Mouse (Mus musculus) right cerebral cortex, postnatal 14 days (tissue): Measurements from ENCODE around the gene Glt8d2.
A peak's percentile ranks its signal among the peaks of the same experiment; 100 is the strongest.

ENCODE experiments used
- DNase-seq: peaks from one replicate; pipeline ENCODE4 v3.0.0; 2022

Glt8d2 gene

GRCm38 (mm10) chr10:82690494-82690893 is at the start of gene Glt8d2:
Gene Glt8d2, minus strand, starts transcription at chr10:82690650.
- peak; percentile 41 for DNase-seq

- DNase-seq, result peak; percentile 34
Measured at GRCm38 (mm10) chr10:82699296-82699941, 9.0 kb upstream of the Glt8d2 start.

- DNase-seq, result peak; percentile 89
Measured at GRCm38 (mm10) chr10:82698712-82699261, 8.3 kb upstream of the Glt8d2 start.

GRCm38 (mm10) chr10:82697305-82697898 is 7.0 kb upstream of the Glt8d2 start:
- DNase-seq, result no peak

GRCm38 (mm10) chr10:82696453-82697079 is 6.1 kb upstream of the Glt8d2 start:
- DNase-seq, result no peak

GRCm38 (mm10) chr10:82695956-82696355 is 5.5 kb upstream of the Glt8d2 start, which contains the start of gene Hcfc2:
Gene Hcfc2, plus strand, starts transcription at chr10:82696160.
- no peak for DNase-seq

GRCm38 (mm10) chr10:82689681-82690211 is 704 bp downstream of the Glt8d2 start:
- no peak for DNase-seq

GRCm38 (mm10) chr10:82685440-82685839 is 5.0 kb downstream of the Glt8d2 start:
- no peak for DNase-seq

- DNase-seq, result no peak
Measured at GRCm38 (mm10) chr10:82681639-82682038, 8.8 kb downstream of the Glt8d2 start.

- no peak for DNase-seq
Measured at GRCm38 (mm10) chr10:82680769-82681168, 9.7 kb downstream of the Glt8d2 start.

- DNase-seq, result peak; percentile 42
Measured at GRCm38 (mm10) chr10:82676949-82677348, 13.5 kb downstream of the Glt8d2 start.

- no peak for DNase-seq
Measured at GRCm38 (mm10) chr10:82670205-82670604, 20.2 kb downstream of the Glt8d2 start.

GRCm38 (mm10) chr10:82666436-82667234 is 23.8 kb downstream of the Glt8d2 start:
- peak; percentile 93 for DNase-seq

GRCm38 (mm10) chr10:82665951-82666350 is 24.5 kb downstream of the Glt8d2 start:
- no peak for DNase-seq

GRCm38 (mm10) chr10:82663289-82663688 is 27.2 kb downstream of the Glt8d2 start:
- no peak for DNase-seq

GRCm38 (mm10) chr10:82662267-82662990 is 28.0 kb downstream of the Glt8d2 start:
- DNase-seq, result no peak

GRCm38 (mm10) chr10:82661820-82662219 is 28.6 kb downstream of the Glt8d2 start:
- DNase-seq, result no peak

GRCm38 (mm10) chr10:82654581-82654980 is 35.9 kb downstream of the Glt8d2 start:
- DNase-seq, result no peak

- DNase-seq, result no peak
Measured at GRCm38 (mm10) chr10:82652625-82653024, 37.8 kb downstream of the Glt8d2 start.

- no peak for DNase-seq
Measured at GRCm38 (mm10) chr10:82651221-82651620, 39.2 kb downstream of the Glt8d2 start.

- DNase-seq, result no peak
Measured at GRCm38 (mm10) chr10:82647205-82647811, 43.1 kb downstream of the Glt8d2 start.

- DNase-seq, result no peak
Measured at GRCm38 (mm10) chr10:82646083-82646482, 44.4 kb downstream of the Glt8d2 start.
